8 mouse cellular contexts compared by ENCODE assay signal in the genomic region with DNA sequence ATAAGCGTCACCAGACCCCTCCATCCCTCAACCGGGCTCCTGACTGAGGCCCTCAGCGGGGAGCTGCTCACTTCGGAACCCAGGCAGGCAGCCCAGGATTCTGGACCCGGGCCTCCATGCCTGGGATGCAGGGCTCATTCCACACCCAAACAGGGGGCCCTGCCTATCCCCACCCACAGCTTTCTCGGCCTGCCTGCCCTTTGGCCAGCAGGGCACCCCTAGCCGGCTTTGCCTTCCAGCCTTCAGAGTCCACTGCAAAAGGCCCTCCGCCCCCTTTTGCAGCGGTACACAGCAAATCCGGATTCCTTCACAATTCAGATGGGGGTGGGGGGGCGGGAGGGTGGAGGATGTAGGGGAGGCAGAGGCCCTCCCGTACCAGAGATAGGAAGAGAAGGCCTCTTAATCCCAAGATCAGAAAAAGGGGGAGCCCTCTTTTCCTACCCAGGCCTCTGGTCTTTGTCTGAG. TPM values are rescaled to one million over a fixed set of nuclear protein-coding genes. Genes with fewer than 3 reads are reported as not detected.
DNase-seq lines count a peak whose midpoint lies in the region; ATAC-seq and TF ChIP-seq lines count a peak whose summit lies in the region.

No protein-coding gene starts in this region.

- H3K4me2 ChIP-seq in embryonic facial prominence, embryonic 12.5 days (replicated peaks): peak overlapping the region; percentile 81
- peak overlapping the region; percentile 93 for H3K4me2 ChIP-seq in hindbrain, postnatal 0 days (ENCODE audit: low read depth, low read length)

- H3K4me1 ChIP-seq in embryonic facial prominence, embryonic 12.5 days: peaks cover 50% of the 10 kb centered on the region
- peaks cover 39% of the 10 kb centered on the region for H3K4me1 ChIP-seq in hindbrain, postnatal 0 days (ENCODE audit: insufficient read depth, low read length)
- peaks cover 72% of the 10 kb centered on the region for H3K4me1 ChIP-seq in midbrain, embryonic 10.5 days

- peak overlapping the region; percentile 98 for H3K27ac ChIP-seq in embryonic facial prominence, embryonic 12.5 days
- peak overlapping the region; percentile 89 for H3K27ac ChIP-seq in hindbrain, postnatal 0 days
- peak overlapping the region; percentile 97 for H3K27ac ChIP-seq in midbrain, embryonic 10.5 days (replicated peaks)

- H3K4me3 ChIP-seq in embryonic facial prominence, embryonic 12.5 days: peak overlapping the region; percentile 85
- H3K4me3 ChIP-seq in hindbrain, postnatal 0 days (ENCODE audit: low read length): peak overlapping the region; percentile 63
- H3K4me3 ChIP-seq in midbrain, embryonic 10.5 days: peak overlapping the region; percentile 86

- no peaks in the 10 kb centered on the region for H3K9me3 ChIP-seq in embryonic facial prominence, embryonic 12.5 days
- H3K9me3 ChIP-seq in hindbrain, postnatal 0 days (ENCODE audit: low read length): no peaks in the 10 kb centered on the region
- no peaks in the 10 kb centered on the region for H3K9me3 ChIP-seq in midbrain, embryonic 10.5 days (replicated peaks)

- peak overlapping the region; percentile 90 for H3K9ac ChIP-seq in embryonic facial prominence, embryonic 12.5 days
- peak overlapping the region; percentile 96 for H3K9ac ChIP-seq in hindbrain, postnatal 0 days (replicated peaks; ENCODE audit: low read length)

- DNase-seq in cerebellum, adult 9-10 months: peak; percentile 70
- no peak for DNase-seq in cerebellum, postnatal 4 days (ENCODE audit: low spot score in 2 of 2)
- peak; percentile 57 for DNase-seq in 3T3-L1 (ENCODE audit: low read depth, low spot score)
- peak; percentile 43 for DNase-seq in hindbrain, postnatal 0 days (ENCODE audit: low spot score)
- peak; percentile 64 for DNase-seq in midbrain, embryonic 10.5 days (ENCODE audit: low spot score)
- no peak for DNase-seq in frontal cortex, postnatal 14 days (ENCODE audit: low spot score in 2 of 2)
- DNase-seq in urinary bladder, postnatal 10 days (ENCODE audit: low spot score): no peak

- WGBS in embryonic facial prominence, embryonic 12.5 days: under 1% methylated on average over 12 of the region's 12 CpGs
- 3% methylated on average over 12 of the region's 12 CpGs for WGBS in hindbrain, postnatal 0 days
- under 1% methylated on average over 12 of the region's 12 CpGs for WGBS in midbrain, embryonic 10.5 days

- no peaks in the 10 kb centered on the region; the same call in 1 of the 2 replicates for H3K36me3 ChIP-seq in embryonic facial prominence, embryonic 12.5 days
- H3K36me3 ChIP-seq in hindbrain, postnatal 0 days (ENCODE audit: insufficient read depth, low read length): no peaks in the 10 kb centered on the region
- peaks cover 5% of the 10 kb centered on the region; the same call in 1 of the 2 replicates for H3K36me3 ChIP-seq in midbrain, embryonic 10.5 days

- no peak; the same call in 1 of the 2 replicates for TF ChIP-seq CTCF in hindbrain, postnatal 0 days (IDR thresholded peaks at IDR 0.05; ENCODE audit: low read depth)

- H3K27me3 ChIP-seq in embryonic facial prominence, embryonic 12.5 days: no peaks in the 10 kb centered on the region
- no peaks in the 10 kb centered on the region for H3K27me3 ChIP-seq in hindbrain, postnatal 0 days (ENCODE audit: insufficient read depth, low read length)
- no peaks in the 10 kb centered on the region for H3K27me3 ChIP-seq in midbrain, embryonic 10.5 days (ENCODE audit: low read depth, poor library complexity, severe bottlenecking)

- no peak for ATAC-seq in embryonic facial prominence, embryonic 12.5 days (ENCODE audit: insufficient number of reproducible peaks, insufficient read depth, low FRiP score, low TSS enrichment)
- peak; percentile 10 for ATAC-seq in hindbrain, postnatal 0 days

RNA-seq across cellular contexts. Expression of a gene that starts 1.0 kb away (rescaled TPM):
- polyA plus RNA-seq in embryonic facial prominence, embryonic 12.5 days (2016; fragmentation: Nextera tagmentation; extraction: Ambion mirVana): 115 TPM in 2 replicates
- 245 TPM in 2 replicates for total RNA-seq in hindbrain, postnatal 0 days (2014; rRNA removed)
- polyA plus RNA-seq in hindbrain, postnatal 0 days (2015; fragmentation: Nextera tagmentation; extraction: Ambion mirVana): 73.7 and 75.5 TPM in 2 replicates
- 54.9 and 69.8 TPM in 2 replicates for polyA plus RNA-seq in midbrain, embryonic 10.5 days (2016; fragmentation: Nextera tagmentation; extraction: Ambion mirVana)

RNA-seq across cellular contexts. Expression of a gene that starts 22.8 kb away (rescaled TPM):
- polyA plus RNA-seq in embryonic facial prominence, embryonic 12.5 days (2016; fragmentation: Nextera tagmentation; extraction: Ambion mirVana): 13.0 and 13.3 TPM in 2 replicates
- total RNA-seq in hindbrain, postnatal 0 days (2014; rRNA removed): 5.3 and 9.5 TPM in 2 replicates
- 4.7 and 5.3 TPM in 2 replicates for polyA plus RNA-seq in hindbrain, postnatal 0 days (2015; fragmentation: Nextera tagmentation; extraction: Ambion mirVana)
- polyA plus RNA-seq in midbrain, embryonic 10.5 days (2016; fragmentation: Nextera tagmentation; extraction: Ambion mirVana): 8.2 and 8.9 TPM in 2 replicates

RNA-seq across cellular contexts. Expression of a gene that starts 46.7 kb away (rescaled TPM):
- 9.0 and 11.9 TPM in 2 replicates for polyA plus RNA-seq in embryonic facial prominence, embryonic 12.5 days (2016; fragmentation: Nextera tagmentation; extraction: Ambion mirVana)
- 2.8 and 4.1 TPM in 2 replicates for total RNA-seq in hindbrain, postnatal 0 days (2014; rRNA removed)
- 2.2 and 3.0 TPM in 2 replicates for polyA plus RNA-seq in hindbrain, postnatal 0 days (2015; fragmentation: Nextera tagmentation; extraction: Ambion mirVana)
- polyA plus RNA-seq in midbrain, embryonic 10.5 days (2016; fragmentation: Nextera tagmentation; extraction: Ambion mirVana): 9.0 TPM in 2 replicates

RNA-seq across cellular contexts. Expression of a gene that starts 48.4 kb away (rescaled TPM):
- polyA plus RNA-seq in embryonic facial prominence, embryonic 12.5 days (2016; fragmentation: Nextera tagmentation; extraction: Ambion mirVana): 18.8 and 19.5 TPM in 2 replicates
- 3.5 and 4.1 TPM in 2 replicates for total RNA-seq in hindbrain, postnatal 0 days (2014; rRNA removed)
- 1.1 and 1.6 TPM in 2 replicates for polyA plus RNA-seq in hindbrain, postnatal 0 days (2015; fragmentation: Nextera tagmentation; extraction: Ambion mirVana)
- polyA plus RNA-seq in midbrain, embryonic 10.5 days (2016; fragmentation: Nextera tagmentation; extraction: Ambion mirVana): 3.9 and 4.4 TPM in 2 replicates

Comparison
In these comparisons a context has a peak if more than half of its experiments do, and no peak if none do; other contexts are left out.
1. DNase-seq: peak in cerebellum, adult 9-10 months (single experiment), 3T3-L1 (single experiment), hindbrain, postnatal 0 days (single experiment) and midbrain, embryonic 10.5 days (single experiment); none in cerebellum, postnatal 4 days (0 of 2), frontal cortex, postnatal 14 days (0 of 2) and urinary bladder, postnatal 10 days (single experiment).
2. Peak in every context shown above with its lines, with median percentiles within 50 percentile points of each other: H3K27ac ChIP-seq and H3K4me3 ChIP-seq.